8 mouse cellular contexts compared by ENCODE assay signal in the genomic region with DNA sequence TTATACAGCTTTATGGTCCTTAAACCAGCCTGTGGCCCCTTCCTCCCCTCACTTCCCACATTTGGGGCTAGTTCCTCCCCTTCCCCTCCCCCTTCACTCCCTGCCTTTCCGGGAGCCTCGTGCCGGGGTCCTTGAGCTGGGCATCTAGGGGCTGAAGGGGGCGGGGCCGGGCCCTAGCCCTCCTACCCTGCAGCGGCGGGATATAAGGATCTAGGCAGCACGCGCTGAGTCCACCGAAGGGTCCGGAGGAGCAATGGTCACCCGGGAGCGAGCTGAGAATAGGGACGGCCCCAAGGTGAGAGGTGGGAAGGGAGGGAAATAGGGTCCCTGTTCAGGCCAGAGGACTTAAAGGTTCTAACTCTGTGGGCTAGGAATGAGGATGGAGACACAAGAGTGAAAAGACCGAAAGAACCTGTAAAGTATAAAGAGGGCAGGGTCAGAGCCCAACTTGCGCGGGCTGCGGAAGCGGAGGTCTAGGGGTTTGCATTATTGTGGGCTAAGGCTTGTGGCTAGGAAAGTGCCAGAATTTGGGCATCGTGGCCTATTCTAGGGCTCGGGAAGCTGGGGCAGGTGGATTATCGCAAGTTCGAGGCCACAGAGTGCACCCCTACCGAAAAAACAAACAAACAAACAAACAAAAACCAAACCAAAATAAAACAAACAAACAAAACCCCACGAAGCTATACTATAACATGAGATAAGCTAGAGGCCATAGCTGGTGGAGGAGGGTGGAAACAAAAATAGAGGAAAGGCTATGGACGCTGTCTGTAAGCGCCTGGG. TPM values are rescaled to one million over a fixed set of nuclear protein-coding genes. Genes with fewer than 3 reads are reported as not detected.
A peak's percentile ranks its signal among the peaks of the same experiment; 100 is the strongest.
DNase-seq lines count a peak whose midpoint lies in the region; ATAC-seq and TF ChIP-seq lines count a peak whose summit lies in the region.

Gene Hes7 (plus strand): TSS at position 184 of the 780 bp plus-strand sequence.

- no peak for TF ChIP-seq RAD21 in MEL (IDR thresholded peaks at IDR 0.05; ENCODE audit: low read depth, low read length)

- no peak for TF ChIP-seq POLR2A in heart, adult 2 months (IDR thresholded peaks at IDR 0.05; ENCODE audit: insufficient read depth, low read depth, low read length)
- TF ChIP-seq POLR2A in MEL (IDR thresholded peaks at IDR 0.05; ENCODE audit: control insufficient read depth in 1 of 2, insufficient read depth in 1 of 2, low read depth in 1 of 2, low read length in 2 of 2, poor library complexity in 1 of 2): no peak

- peak within 1 kb of the TSS; percentile 79 for H3K9ac ChIP-seq in heart, adult 2 months (ENCODE audit: low read depth, low read length)
- peak within 1 kb of the TSS; percentile 60 for H3K9ac ChIP-seq in MEL (ENCODE audit: control insufficient read depth, low read depth, low read length, poor library complexity, severe bottlenecking)
- peak within 1 kb of the TSS; percentile 72 for H3K9ac ChIP-seq in forebrain, embryonic 14.5 days (ENCODE audit: low read length)
- peak within 1 kb of the TSS; percentile 53; the same call in 1 of the 2 replicates for H3K9ac ChIP-seq in limb, embryonic 11.5 days (ENCODE audit: low read length)
- H3K9ac ChIP-seq in neural tube, embryonic 13.5 days: peak within 1 kb of the TSS; percentile 80

- no peaks in the 10 kb centered on the region for H3K27me3 ChIP-seq in heart, adult 2 months (ENCODE audit: control insufficient read depth, insufficient read depth, low read length)
- H3K27me3 ChIP-seq in MEL (ENCODE audit: control insufficient read depth in 1 of 2, insufficient read depth in 2 of 2, low read length in 2 of 2): no peaks in the 10 kb centered on the region
- peaks cover 6% of the 10 kb centered on the region; the same call in 1 of the 2 replicates for H3K27me3 ChIP-seq in forebrain, embryonic 14.5 days (replicated peaks; ENCODE audit: control insufficient read depth, insufficient read depth, low read length)
- 0 out of 2 replicates have a peak, but pooled peaks cover 4% of the 10 kb centered on the region for H3K27me3 ChIP-seq in limb, embryonic 11.5 days (ENCODE audit: control insufficient read depth, insufficient read depth, low read length)
- H3K27me3 ChIP-seq in neural tube, embryonic 13.5 days: peaks cover 36% of the 10 kb centered on the region

- no peaks in the 10 kb centered on the region for H3K36me3 ChIP-seq in heart, adult 2 months (ENCODE audit: control insufficient read depth, insufficient read depth, low read length)
- H3K36me3 ChIP-seq in MEL (ENCODE audit: control insufficient read depth in 1 of 2, insufficient read depth in 2 of 2, low read length in 2 of 2): peaks cover 0 to 9% of the 10 kb centered on the region in 2 experiments; a peak in 2 of 4 replicates
- H3K36me3 ChIP-seq in forebrain, embryonic 14.5 days (ENCODE audit: control insufficient read depth, insufficient read depth, low read length): no peaks in the 10 kb centered on the region
- H3K36me3 ChIP-seq in limb, embryonic 11.5 days (ENCODE audit: control insufficient read depth, insufficient read depth, low read length): no peaks in the 10 kb centered on the region
- H3K36me3 ChIP-seq in neural tube, embryonic 13.5 days: no peaks in the 10 kb centered on the region

- intact Hi-C loops in heart, adult 2 months (cut with DNase I): loop anchor here (5.0 kb wide), 1 partner anchor 153 kb away; the partner anchor contains the start of gene Slc25a35
- intact Hi-C loops in heart, postnatal 14 days (cut with DNase I): no loop called here

- H3K27ac ChIP-seq in heart, adult 2 months: peak within 1 kb of the TSS; percentile 88
- no peak within 1 kb of the TSS for H3K27ac ChIP-seq in MEL (ENCODE audit: control insufficient read depth, low read depth, low read length)
- H3K27ac ChIP-seq in forebrain, embryonic 14.5 days (ENCODE audit: low read depth, low read length): no peak within 1 kb of the TSS
- H3K27ac ChIP-seq in limb, embryonic 11.5 days (replicated peaks; ENCODE audit: low read depth, low read length): no peak within 1 kb of the TSS
- no peak within 1 kb of the TSS for H3K27ac ChIP-seq in neural tube, embryonic 13.5 days (replicated peaks)

- TF ChIP-seq CTCF in heart, adult 2 months (IDR thresholded peaks at IDR 0.05): no peak
- TF ChIP-seq CTCF in MEL (IDR thresholded peaks at IDR 0.05 in 2 of 3, conservative IDR thresholded peaks at IDR 0.05 in 1 of 3; ENCODE audit: control insufficient read depth in 1 of 3, insufficient read depth in 1 of 3, low read depth in 2 of 3, low read length in 3 of 3, poor library complexity in 1 of 3, severe bottlenecking in 1 of 3): no peak

- peaks cover 2% of the 10 kb centered on the region; the same call in 1 of the 2 replicates for H3K4me1 ChIP-seq in heart, adult 2 months (ENCODE audit: control insufficient read depth, insufficient read depth, low read length)
- H3K4me1 ChIP-seq in MEL (ENCODE audit: control insufficient read depth in 1 of 2, insufficient read depth in 2 of 2, low read length in 2 of 2): peaks cover 0 to 14% of the 10 kb centered on the region in 2 experiments; a peak in 2 of 4 replicates
- peaks cover 12% of the 10 kb centered on the region; the same call in 1 of the 2 replicates for H3K4me1 ChIP-seq in forebrain, embryonic 14.5 days (ENCODE audit: control insufficient read depth, insufficient read depth, low read length)
- peaks cover 17% of the 10 kb centered on the region for H3K4me1 ChIP-seq in limb, embryonic 11.5 days (ENCODE audit: control insufficient read depth, insufficient read depth, low read length)
- peaks cover 46% of the 10 kb centered on the region for H3K4me1 ChIP-seq in neural tube, embryonic 13.5 days (replicated peaks)

- H3K79me2 ChIP-seq in heart, adult 2 months (replicated peaks; ENCODE audit: control insufficient read depth, insufficient read depth, low read length): no peaks in the 10 kb centered on the region
- H3K79me2 ChIP-seq in MEL (ENCODE audit: control insufficient read depth, insufficient read depth, low read length, poor library complexity): no peaks in the 10 kb centered on the region; the same call in 1 of the 2 replicates

- no peak for ATAC-seq in forebrain, embryonic 14.5 days
- ATAC-seq in limb, embryonic 11.5 days (ENCODE audit: insufficient number of reproducible peaks, low FRiP score, low TSS enrichment, low read depth): no peak
- ATAC-seq in neural tube, embryonic 13.5 days (ENCODE audit: low read depth): no peak

- H3K4me3 ChIP-seq in heart, adult 2 months: peak within 1 kb of the TSS; percentile 61
- H3K4me3 ChIP-seq in MEL (ENCODE audit: control insufficient read depth in 1 of 2, insufficient read depth in 1 of 2, low read depth in 2 of 2, low read length in 2 of 2): peak within 1 kb of the TSS; percentile 20 to 88
- H3K4me3 ChIP-seq in forebrain, embryonic 14.5 days (ENCODE audit: low read depth, low read length): peak within 1 kb of the TSS; percentile 77
- peak within 1 kb of the TSS; percentile 75 for H3K4me3 ChIP-seq in limb, embryonic 11.5 days (ENCODE audit: low read depth, low read length)
- peak within 1 kb of the TSS; percentile 84 for H3K4me3 ChIP-seq in neural tube, embryonic 13.5 days

- no peak for TF ChIP-seq EP300 in heart, adult 2 months (IDR thresholded peaks at IDR 0.05; ENCODE audit: insufficient read depth, low read depth, low read length)
- no peak for TF ChIP-seq EP300 in MEL (IDR thresholded peaks at IDR 0.05; ENCODE audit: low read depth in 1 of 2, low read length in 2 of 2)

- H3K9me3 ChIP-seq in MEL (replicated peaks; ENCODE audit: insufficient read depth, low read length): no peaks in the 10 kb centered on the region
- no peaks in the 10 kb centered on the region for H3K9me3 ChIP-seq in forebrain, embryonic 14.5 days (replicated peaks; ENCODE audit: control insufficient read depth, low read length)
- H3K9me3 ChIP-seq in limb, embryonic 11.5 days (ENCODE audit: control insufficient read depth, low read length): no peaks in the 10 kb centered on the region
- no peaks in the 10 kb centered on the region for H3K9me3 ChIP-seq in neural tube, embryonic 13.5 days

- peak in 1 of 2 experiments; percentile 37 for DNase-seq in heart, adult 2 months
- DNase-seq in heart, postnatal 14 days: no peak
- DNase-seq in MEL (ENCODE audit: low read depth, low spot score): peak; percentile 77
- DNase-seq in forebrain, embryonic 14.5 days (ENCODE audit: low spot score): no peak
- DNase-seq in limb, embryonic 11.5 days (ENCODE audit: low spot score): peak; percentile 74
- no peak for DNase-seq in frontal cortex, postnatal 14 days (ENCODE audit: low spot score in 2 of 2)
- DNase-seq in ovary, postnatal 14 days (ENCODE audit: low spot score): no peak

- WGBS in heart, adult 2 months: 28% methylated on average over 27 of the region's 27 CpGs
- 3% methylated on average over 27 of the region's 27 CpGs for WGBS in forebrain, embryonic 14.5 days
- 2% methylated on average over 27 of the region's 27 CpGs for WGBS in limb, embryonic 11.5 days
- 1% methylated on average over 27 of the region's 27 CpGs for WGBS in neural tube, embryonic 13.5 days

- peak within 1 kb of the TSS; percentile 94 for H3K4me2 ChIP-seq in forebrain, embryonic 14.5 days (ENCODE audit: low read length)
- peak within 1 kb of the TSS; percentile 95 for H3K4me2 ChIP-seq in limb, embryonic 11.5 days (ENCODE audit: low read depth, severe bottlenecking)
- H3K4me2 ChIP-seq in neural tube, embryonic 13.5 days: peak within 1 kb of the TSS; percentile 98

TF ChIP-seq in MEL, 35 proteins besides CTCF, POLR2A, EP300 and RAD21 (continues in another document):
- peak; percentile 39; the same call in 1 of the 2 replicates for TF ChIP-seq MXI1 (IDR thresholded peaks at IDR 0.05; ENCODE audit: low read depth, low read length)
- no peak for TF ChIP-seq ZMIZ1 (IDR thresholded peaks at IDR 0.05; ENCODE audit: low read depth, low read length)
- no peak for TF ChIP-seq E2F4 (IDR thresholded peaks at IDR 0.05; ENCODE audit: borderline replicate concordance, low read depth, low read length)
- TF ChIP-seq NELFE (IDR thresholded peaks at IDR 0.05; ENCODE audit: low read depth, low read length): no peak
- 0 out of 2 replicates have a peak, but pooled peaks have one; percentile 10 for TF ChIP-seq GATA1 (IDR thresholded peaks at IDR 0.05; ENCODE audit: low read depth, low read length)
- no peak for TF ChIP-seq NRF1 (IDR thresholded peaks at IDR 0.05; ENCODE audit: insufficient read depth, low read depth, low read length, poor library complexity, severe bottlenecking)
- TF ChIP-seq TBP (IDR thresholded peaks at IDR 0.05; ENCODE audit: low read depth, low read length): peak; percentile 26; the same call in 1 of the 2 replicates

RNA-seq across cellular contexts. Expression of gene Hes7, which starts in this region (rescaled TPM):
- under 1 TPM in 1 of 2 experiments, not detected in 1; 0.11 TPM for total RNA-seq in heart, adult 2 months (2021)
- polyA plus RNA-seq in heart, adult 2 months (2012; rRNA removed): 0.10 TPM in 1 of 2 replicates, not detected in the other
- total RNA-seq in heart, postnatal 14 days (2021): under 1 TPM; 0.14 to 0.32 TPM
- 0.08 TPM in 1 of 2 replicates, not detected in the other for total RNA-seq in MEL (2012; rRNA removed)
- polyA plus RNA-seq in MEL (2012; ENCODE audit: insufficient read depth in 1 of 2, insufficient read length in 2 of 2, low read depth in 1 of 2, low replicate concordance in 2 of 2, missing spikeins in 1 of 2): 1 to 10 TPM in 1 of 2 experiments, not detected in 1; 1.4 TPM
- polyA plus RNA-seq in forebrain, embryonic 14.5 days (2014; fragmentation: Nextera tagmentation; extraction: Ambion mirVana): 0.23 and 0.24 TPM in 2 replicates
- polyA plus RNA-seq in limb, embryonic 11.5 days (2014; fragmentation: Nextera tagmentation; extraction: Ambion mirVana): 0.54 and 0.65 TPM in 2 replicates
- 0.61 TPM in 1 of 2 replicates, not detected in the other for polyA plus RNA-seq in neural tube, embryonic 13.5 days (2015; fragmentation: Nextera tagmentation; extraction: Ambion mirVana)

Comparison
In these comparisons a context has a peak if more than half of its experiments do, and no peak if none do; other contexts are left out.
1. Peak in DNase-seq, H3K4me3 ChIP-seq, H3K9ac ChIP-seq and H3K4me2 ChIP-seq in limb, embryonic 11.5 days; RNA of the gene not detected or under 1 TPM.